Mouse (Mus musculus) liver, adult 2 months (tissue): Measurements from ENCODE around the gene Mto1.

Experiments used
- CTCF ChIP-seq: fragments of 200-500 bp; IDR thresholded peaks from 2 replicates; pipeline ENCODE4 v1.5.1; 2011; ENCODE audit warnings: low read depth, low read length, control low read depth
- POLR2A ChIP-seq: fragments of 200-500 bp; IDR thresholded peaks from 2 replicates; pipeline ENCODE4 v1.6.1; 2011; ENCODE audit warnings: low read length, control low read depth; ENCODE audit not compliant: insufficient read depth; ENCODE audit errors: extremely low read depth

DNA sequence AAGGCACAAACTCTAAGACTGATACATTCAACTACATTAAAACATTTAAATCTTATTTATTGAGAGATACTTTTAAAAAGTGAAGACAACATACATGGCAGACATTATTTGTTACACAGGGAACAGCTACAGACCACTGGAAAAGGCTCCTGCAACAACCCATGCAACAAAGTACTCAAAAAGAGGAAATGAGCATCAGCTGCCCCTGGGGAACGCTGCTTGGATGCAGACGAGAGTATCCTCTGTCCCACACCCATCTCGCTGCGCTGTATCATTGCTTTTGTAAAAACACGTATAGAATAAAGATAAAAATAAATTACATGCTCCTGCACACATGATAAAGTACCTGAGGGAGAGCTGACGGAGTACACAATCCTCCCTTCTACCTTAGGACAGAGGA lies 17.5 kb upstream of the Mto1 start:
- no peak for TF ChIP-seq CTCF
- TF ChIP-seq POLR2A = no peak
